Mouse (Mus musculus) lung, postnatal 25 days (tissue): ENCODE results near the gene Fam213b.

Experiments used
- DNase-seq: peaks from one replicate; pipeline ENCODE4 v3.0.0; 2022; ENCODE audit warnings: low spot score

The Fam213b gene

GRCm38 (mm10) chr4:154898506-154899446 is at the start of gene Fam213b:
TSS of gene Fam213b (minus strand) at chr4:154899135.
- DNase-seq: peak; percentile 87

GRCm38 (mm10) chr4:154948066-154948939 is 49.4 kb upstream of the Fam213b start:
- DNase-seq: peak; percentile 64

- DNase-seq: peak; percentile 78
These were observed 47.4 kb upstream of the Fam213b start for GRCm38 (mm10) chr4:154946319-154946718.

- DNase-seq: peak; percentile 91
These were observed 45.2 kb upstream of the Fam213b start for GRCm38 (mm10) chr4:154944121-154944590.

GRCm38 (mm10) chr4:154943323-154944039 is 44.5 kb upstream of the Fam213b start:
- no peak for DNase-seq

GRCm38 (mm10) chr4:154942632-154943322 is 43.8 kb upstream of the Fam213b start:
- DNase-seq: no peak

GRCm38 (mm10) chr4:154941831-154942230 is 42.9 kb upstream of the Fam213b start:
- DNase-seq: no peak

GRCm38 (mm10) chr4:154940156-154940555 is 41.2 kb upstream of the Fam213b start:
- no peak for DNase-seq

GRCm38 (mm10) chr4:154937746-154938145 is 38.8 kb upstream of the Fam213b start:
- DNase-seq: no peak

- DNase-seq: peak; percentile 38
These were observed 37.8 kb upstream of the Fam213b start for GRCm38 (mm10) chr4:154936542-154937255.

- DNase-seq: no peak
These were observed 36.9 kb upstream of the Fam213b start for GRCm38 (mm10) chr4:154935788-154936187.

GRCm38 (mm10) chr4:154934800-154935199 is 35.9 kb upstream of the Fam213b start:
- DNase-seq: no peak

- DNase-seq: no peak
These were observed 34.5 kb upstream of the Fam213b start for GRCm38 (mm10) chr4:154933306-154933907.

GRCm38 (mm10) chr4:154929088-154929660 is 30.2 kb upstream of the Fam213b start:
- peak; percentile 58 for DNase-seq

GRCm38 (mm10) chr4:154928395-154929087 is 29.6 kb upstream of the Fam213b start, which contains the start of gene Tnfrsf14:
TSS of gene Tnfrsf14 (minus strand) at chr4:154928563.
- no peak for DNase-seq

- peak; percentile 71 for DNase-seq
These were observed 29.0 kb upstream of the Fam213b start for GRCm38 (mm10) chr4:154927899-154928337.

- no peak for DNase-seq
These were observed 28.3 kb upstream of the Fam213b start for GRCm38 (mm10) chr4:154926969-154927898.

- DNase-seq: no peak
These were observed 26.5 kb upstream of the Fam213b start for GRCm38 (mm10) chr4:154925413-154925812.
